23 mouse cellular contexts compared by ENCODE assay signal in the genomic region with DNA sequence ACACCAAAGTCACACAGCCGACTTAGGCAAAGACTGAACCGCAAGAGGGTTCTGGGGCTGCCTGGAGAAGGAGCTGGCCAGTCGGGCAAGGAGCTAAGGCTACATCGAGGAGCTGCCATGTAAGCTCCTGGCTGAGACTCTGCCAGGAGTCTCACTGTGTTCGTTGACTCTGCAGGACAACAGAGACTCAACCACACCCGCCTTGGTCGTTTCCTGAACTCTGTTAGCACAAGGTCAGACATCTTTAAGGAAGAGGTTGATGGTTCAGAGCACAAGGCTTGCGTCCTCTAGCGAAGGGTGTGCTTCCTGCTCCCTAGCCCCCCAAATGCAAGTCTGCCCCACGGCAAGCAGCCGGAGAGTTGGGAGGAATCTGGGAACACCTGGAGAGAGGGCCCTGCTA. TPM values are rescaled to one million over a fixed set of nuclear protein-coding genes. Genes with fewer than 3 reads are reported as not detected.
DNase-seq lines count a peak whose midpoint lies in the region; ATAC-seq and TF ChIP-seq lines count a peak whose summit lies in the region.
"Had no signal": no experiment of that assay in that cellular context is flagged by ENCODE, and none has a peak within 500 bp of the region (broad histone marks: within the 10 kb centered on the region; RNA-seq: fewer than 3 reads in every experiment).

No protein-coding gene starts in this region.

- peak overlapping the region; percentile 45 for H3K27ac ChIP-seq in intestine, embryonic 16.5 days (ENCODE audit: low read length)
- no peak overlapping the region for H3K27ac ChIP-seq in intestine, postnatal 0 days (ENCODE audit: low read depth, low read length)
- peak overlapping the region; percentile 36; the same call in 1 of the 2 replicates for H3K27ac ChIP-seq in stomach, embryonic 16.5 days (ENCODE audit: low read length)
- no peak overlapping the region for H3K27ac ChIP-seq in lung, postnatal 0 days (ENCODE audit: low read length)
- H3K27ac ChIP-seq: embryonic facial prominence, embryonic 12.5 days; kidney, postnatal 0 days; macrophage; midbrain, embryonic 10.5 days; neural tube, embryonic 13.5 days had no signal

- no peak overlapping the region for H3K9ac ChIP-seq in intestine, embryonic 16.5 days (ENCODE audit: low read depth, low read length)
- H3K9ac ChIP-seq in intestine, postnatal 0 days (ENCODE audit: low read depth, low read length), result no peak overlapping the region
- H3K9ac ChIP-seq in stomach, embryonic 16.5 days (ENCODE audit: low read length), result no peak overlapping the region
- H3K9ac ChIP-seq in lung, postnatal 0 days (replicated peaks; ENCODE audit: low read depth), result no peak overlapping the region
- H3K9ac ChIP-seq: embryonic facial prominence, embryonic 12.5 days; heart, embryonic 15.5 days; neural tube, embryonic 13.5 days had no signal

- no peak for TF ChIP-seq EP300 in lung, postnatal 0 days (IDR thresholded peaks at IDR 0.05)

- WGBS in intestine, embryonic 16.5 days, result 85% methylated on average over 11 of the region's 11 CpGs
- 82% methylated on average over 11 of the region's 11 CpGs for WGBS in intestine, postnatal 0 days
- 84% methylated on average over 11 of the region's 11 CpGs for WGBS in stomach, embryonic 16.5 days
- 80% methylated on average over 11 of the region's 11 CpGs for WGBS in lung, postnatal 0 days

- H3K27me3 ChIP-seq in intestine, embryonic 16.5 days (replicated peaks; ENCODE audit: control insufficient read depth, insufficient read depth, low read length), result no peaks in the 10 kb centered on the region
- no peaks in the 10 kb centered on the region for H3K27me3 ChIP-seq in intestine, postnatal 0 days (replicated peaks; ENCODE audit: control insufficient read depth, insufficient read depth, low read length)
- no peaks in the 10 kb centered on the region for H3K27me3 ChIP-seq in megakaryocyte, embryonic 14.5 days (replicated peaks)
- H3K27me3 ChIP-seq in stomach, embryonic 16.5 days (ENCODE audit: control insufficient read depth, insufficient read depth, low read length), result no peaks in the 10 kb centered on the region
- no peaks in the 10 kb centered on the region for H3K27me3 ChIP-seq in lung, postnatal 0 days (replicated peaks; ENCODE audit: insufficient read depth, low read length)
- H3K27me3 ChIP-seq: embryonic facial prominence, embryonic 12.5 days; heart, embryonic 15.5 days; neural tube, embryonic 13.5 days had no signal

- H3K4me2 ChIP-seq in intestine, embryonic 16.5 days (ENCODE audit: low read depth, low read length), result no peak overlapping the region
- no peak overlapping the region for H3K4me2 ChIP-seq in intestine, postnatal 0 days (replicated peaks; ENCODE audit: low read depth)
- H3K4me2 ChIP-seq in stomach, embryonic 16.5 days (ENCODE audit: low read depth, low read length), result no peak overlapping the region
- H3K4me2 ChIP-seq in lung, postnatal 0 days (replicated peaks; ENCODE audit: low read depth, low read length), result no peak overlapping the region
- H3K4me2 ChIP-seq: embryonic facial prominence, embryonic 12.5 days; heart, embryonic 15.5 days; neural tube, embryonic 13.5 days had no signal

- peaks cover 20% of the 10 kb centered on the region for H3K36me3 ChIP-seq in intestine, embryonic 16.5 days (ENCODE audit: control insufficient read depth, insufficient read depth, low read length)
- peaks cover 59% of the 10 kb centered on the region for H3K36me3 ChIP-seq in intestine, postnatal 0 days (ENCODE audit: control insufficient read depth, insufficient read depth)
- H3K36me3 ChIP-seq in megakaryocyte, embryonic 14.5 days (replicated peaks; ENCODE audit: low read length), result peaks cover 85% of the 10 kb centered on the region
- peaks cover 12% of the 10 kb centered on the region; the same call in 1 of the 2 replicates for H3K36me3 ChIP-seq in stomach, embryonic 16.5 days (ENCODE audit: control insufficient read depth, insufficient read depth, low read length)
- 0 out of 2 replicates have a peak, but pooled peaks cover 13% of the 10 kb centered on the region for H3K36me3 ChIP-seq in lung, postnatal 0 days (ENCODE audit: insufficient read depth, low read length)

- TF ChIP-seq CTCF in intestine, postnatal 0 days (IDR thresholded peaks at IDR 0.05; ENCODE audit: low read depth), result no peak
- TF ChIP-seq CTCF in lung, postnatal 0 days (IDR thresholded peaks at IDR 0.05), result no peak

- no peak for ATAC-seq in intestine, embryonic 16.5 days
- no peak for ATAC-seq in intestine, postnatal 0 days
- no peak for ATAC-seq in megakaryocyte, adult 5-6 weeks (ENCODE audit: poor library complexity, severe bottlenecking)
- no peak for ATAC-seq in stomach, embryonic 16.5 days (ENCODE audit: insufficient read depth, low FRiP score)
- ATAC-seq in lung, postnatal 0 days, result no peak
- ATAC-seq: CD4-positive, CD25-positive, alpha-beta regulatory T cell, adult 4 months; forebrain, embryonic 16.5 days; hindbrain, embryonic 16.5 days; midbrain, embryonic 16.5 days had no signal

- peak; percentile 54 for DNase-seq in R1 (ENCODE audit: low read depth, low spot score)
- DNase-seq in lung, postnatal 0 days (ENCODE audit: low spot score), result no peak
- DNase-seq in yolk sac, embryonic 10.5 days (ENCODE audit: low spot score), result no peak
- DNase-seq: cerebellum, adult 11 months; cerebellum, adult 9-10 months; kidney, postnatal 4 days; thymus, postnatal 4 days had no signal

- peaks cover 31% of the 10 kb centered on the region for H3K4me1 ChIP-seq in intestine, embryonic 16.5 days (ENCODE audit: control insufficient read depth, insufficient read depth, low read length)
- peaks cover 2% of the 10 kb centered on the region; the same call in 1 of the 2 replicates for H3K4me1 ChIP-seq in intestine, postnatal 0 days (replicated peaks; ENCODE audit: control insufficient read depth, insufficient read depth, low read length)
- H3K4me1 ChIP-seq in megakaryocyte, embryonic 14.5 days, result peaks cover 95% of the 10 kb centered on the region
- H3K4me1 ChIP-seq in stomach, embryonic 16.5 days (ENCODE audit: control insufficient read depth, insufficient read depth, low read length), result peaks cover 11% of the 10 kb centered on the region
- H3K4me1 ChIP-seq in lung, postnatal 0 days (ENCODE audit: insufficient read depth, low read depth, low read length), result peaks cover 4% of the 10 kb centered on the region; the same call in 1 of the 2 replicates

- no peaks in the 10 kb centered on the region for H3K9me3 ChIP-seq in intestine, embryonic 16.5 days (ENCODE audit: control insufficient read depth, low read length)
- no peaks in the 10 kb centered on the region for H3K9me3 ChIP-seq in intestine, postnatal 0 days (ENCODE audit: control insufficient read depth)
- no peaks in the 10 kb centered on the region for H3K9me3 ChIP-seq in megakaryocyte, embryonic 14.5 days
- H3K9me3 ChIP-seq in stomach, embryonic 16.5 days (replicated peaks; ENCODE audit: control insufficient read depth, low read length), result no peaks in the 10 kb centered on the region
- no peaks in the 10 kb centered on the region for H3K9me3 ChIP-seq in lung, postnatal 0 days (ENCODE audit: low read length)
- H3K9me3 ChIP-seq: embryonic facial prominence, embryonic 12.5 days; G1E; heart, embryonic 15.5 days; midbrain, embryonic 10.5 days; neural tube, embryonic 13.5 days had no signal

- H3K4me3 ChIP-seq in intestine, embryonic 16.5 days (ENCODE audit: low read length), result no peak overlapping the region
- no peak overlapping the region for H3K4me3 ChIP-seq in intestine, postnatal 0 days (ENCODE audit: low read depth, low read length)
- H3K4me3 ChIP-seq in megakaryocyte, embryonic 14.5 days (replicated peaks), result peak overlapping the region; percentile 67
- H3K4me3 ChIP-seq in stomach, embryonic 16.5 days (replicated peaks; ENCODE audit: low read length), result no peak overlapping the region
- no peak overlapping the region for H3K4me3 ChIP-seq in lung, postnatal 0 days (ENCODE audit: low read depth, low read length)
- H3K4me3 ChIP-seq: embryonic facial prominence, embryonic 12.5 days; heart, embryonic 15.5 days; midbrain, embryonic 10.5 days; neural tube, embryonic 13.5 days had no signal

RNA-seq across cellular contexts. Expression of gene Mpi, which starts 4.7 kb away (rescaled TPM):
- polyA plus RNA-seq in intestine, embryonic 16.5 days (2015; fragmentation: Nextera tagmentation; extraction: Ambion mirVana), result 58.4 and 59.4 TPM in 2 replicates
- polyA plus RNA-seq in intestine, postnatal 0 days (2015; fragmentation: Nextera tagmentation; extraction: Ambion mirVana), result 22.8 and 27.5 TPM in 2 replicates
- polyA plus RNA-seq in megakaryocyte, embryonic 14.5 days (2012; ENCODE audit: insufficient read depth, low replicate concordance), result 1.6 and 4.5 TPM in 2 replicates
- total RNA-seq in megakaryocyte, adult 5-6 weeks (2015), result 10.7 and 12.7 TPM in 2 replicates
- total RNA-seq in megakaryocyte, adult 5-6 weeks (2017), result 6.9 and 11.5 TPM in 2 replicates
- 45.2 and 49.0 TPM in 2 replicates for polyA plus RNA-seq in stomach, embryonic 16.5 days (2015; fragmentation: Nextera tagmentation; extraction: Ambion mirVana)
- 19.1 and 24.3 TPM in 2 replicates for polyA plus RNA-seq in lung, postnatal 0 days (2015; fragmentation: Nextera tagmentation; extraction: Ambion mirVana)

RNA-seq across cellular contexts. Expression of gene Fam219b, which starts 10.5 kb away (rescaled TPM):
- 13.6 and 13.7 TPM in 2 replicates for polyA plus RNA-seq in intestine, embryonic 16.5 days (2015; fragmentation: Nextera tagmentation; extraction: Ambion mirVana)
- polyA plus RNA-seq in intestine, postnatal 0 days (2015; fragmentation: Nextera tagmentation; extraction: Ambion mirVana), result 6.9 and 7.8 TPM in 2 replicates
- polyA plus RNA-seq in megakaryocyte, embryonic 14.5 days (2012; ENCODE audit: insufficient read depth, low replicate concordance), result 4.9 TPM in 2 replicates
- 5.1 and 5.4 TPM in 2 replicates for total RNA-seq in megakaryocyte, adult 5-6 weeks (2015)
- 8.7 and 10.5 TPM in 2 replicates for total RNA-seq in megakaryocyte, adult 5-6 weeks (2017)
- 17.9 and 19.1 TPM in 2 replicates for polyA plus RNA-seq in stomach, embryonic 16.5 days (2015; fragmentation: Nextera tagmentation; extraction: Ambion mirVana)
- polyA plus RNA-seq in lung, postnatal 0 days (2015; fragmentation: Nextera tagmentation; extraction: Ambion mirVana), result 12.3 and 13.5 TPM in 2 replicates

RNA-seq across cellular contexts. Expression of gene Scamp2, which starts 12.9 kb away (rescaled TPM):
- 95.7 and 97.2 TPM in 2 replicates for polyA plus RNA-seq in intestine, embryonic 16.5 days (2015; fragmentation: Nextera tagmentation; extraction: Ambion mirVana)
- polyA plus RNA-seq in intestine, postnatal 0 days (2015; fragmentation: Nextera tagmentation; extraction: Ambion mirVana), result 90.2 and 92.3 TPM in 2 replicates
- 49.4 and 55.8 TPM in 2 replicates for polyA plus RNA-seq in megakaryocyte, embryonic 14.5 days (2012; ENCODE audit: insufficient read depth, low replicate concordance)
- total RNA-seq in megakaryocyte, adult 5-6 weeks (2015), result 89.5 and 90.0 TPM in 2 replicates
- total RNA-seq in megakaryocyte, adult 5-6 weeks (2017), result 36.3 and 40.0 TPM in 2 replicates
- 98.7 and 105 TPM in 2 replicates for polyA plus RNA-seq in stomach, embryonic 16.5 days (2015; fragmentation: Nextera tagmentation; extraction: Ambion mirVana)
- 69.5 and 73.5 TPM in 2 replicates for polyA plus RNA-seq in lung, postnatal 0 days (2015; fragmentation: Nextera tagmentation; extraction: Ambion mirVana)

RNA-seq across cellular contexts. Expression of gene Cox5a, which starts 26.8 kb away (rescaled TPM):
- polyA plus RNA-seq in intestine, embryonic 16.5 days (2015; fragmentation: Nextera tagmentation; extraction: Ambion mirVana), result 980 and 987 TPM in 2 replicates
- 1,449 and 1,523 TPM in 2 replicates for polyA plus RNA-seq in intestine, postnatal 0 days (2015; fragmentation: Nextera tagmentation; extraction: Ambion mirVana)
- 240 and 738 TPM in 2 replicates for polyA plus RNA-seq in megakaryocyte, embryonic 14.5 days (2012; ENCODE audit: insufficient read depth, low replicate concordance)
- 374 and 399 TPM in 2 replicates for total RNA-seq in megakaryocyte, adult 5-6 weeks (2015)
- 54.0 and 61.6 TPM in 2 replicates for total RNA-seq in megakaryocyte, adult 5-6 weeks (2017)
- polyA plus RNA-seq in stomach, embryonic 16.5 days (2015; fragmentation: Nextera tagmentation; extraction: Ambion mirVana), result 586 and 601 TPM in 2 replicates
- polyA plus RNA-seq in lung, postnatal 0 days (2015; fragmentation: Nextera tagmentation; extraction: Ambion mirVana), result 440 and 448 TPM in 2 replicates

RNA-seq across cellular contexts. Expression of gene Ulk3, which starts 41.4 kb away (rescaled TPM):
- 18.0 and 19.0 TPM in 2 replicates for polyA plus RNA-seq in intestine, embryonic 16.5 days (2015; fragmentation: Nextera tagmentation; extraction: Ambion mirVana)
- 8.3 and 10.3 TPM in 2 replicates for polyA plus RNA-seq in intestine, postnatal 0 days (2015; fragmentation: Nextera tagmentation; extraction: Ambion mirVana)
- 3.3 and 4.7 TPM in 2 replicates for polyA plus RNA-seq in megakaryocyte, embryonic 14.5 days (2012; ENCODE audit: insufficient read depth, low replicate concordance)
- 8.8 and 10.0 TPM in 2 replicates for total RNA-seq in megakaryocyte, adult 5-6 weeks (2015)
- total RNA-seq in megakaryocyte, adult 5-6 weeks (2017), result 4.7 and 9.4 TPM in 2 replicates
- polyA plus RNA-seq in stomach, embryonic 16.5 days (2015; fragmentation: Nextera tagmentation; extraction: Ambion mirVana), result 21.6 and 22.3 TPM in 2 replicates
- polyA plus RNA-seq in lung, postnatal 0 days (2015; fragmentation: Nextera tagmentation; extraction: Ambion mirVana), result 7.3 and 7.8 TPM in 2 replicates

Comparison
In these comparisons a context has a peak if more than half of its experiments do, and no peak if none do; other contexts are left out.
1. H3K27ac ChIP-seq: peak in intestine, embryonic 16.5 days (single experiment) and stomach, embryonic 16.5 days (single experiment); none in intestine, postnatal 0 days (single experiment) and lung, postnatal 0 days (single experiment).